Mouse (Mus musculus): ENCODE results near the gene Mad2l1bp.
A peak's percentile ranks its signal among the peaks of the same experiment; 100 is the strongest.

GRCm38 (mm10) chr17:46160686-46161085 is 7.3 kb upstream of the Mad2l1bp start, which contains the start of gene Gtpbp2:
- TF ChIP-seq CTCF (conservative IDR thresholded peaks at IDR 0.05 in 1 of 2, IDR thresholded peaks at IDR 0.05 in 1 of 2; ENCODE audit: low read depth in 2 of 2, low read length in 2 of 2) (no peak), HCFC1 (IDR thresholded peaks at IDR 0.05; ENCODE audit: low read depth, low read length) (peak; percentile 94), E2F4 (IDR thresholded peaks at IDR 0.05; ENCODE audit: insufficient replicate concordance, low read depth, low read length) (peak; percentile 55; the same call in 1 of the 2 replicates), TCF12 (IDR thresholded peaks at IDR 0.05; ENCODE audit: low read depth, low read length) (no peak), SMC3 (IDR thresholded peaks at IDR 0.05; ENCODE audit: low read depth, low read length) (no peak), POLR2A (IDR thresholded peaks at IDR 0.05; ENCODE audit: low read depth, low read length) (peak; percentile 41), SIN3A (IDR thresholded peaks at IDR 0.05; ENCODE audit: low read length) (peak; percentile 80; the same call in 1 of the 2 replicates), ZKSCAN1 (IDR thresholded peaks at IDR 0.05; ENCODE audit: borderline replicate concordance, low read depth, low read length) (no peak), MEF2A (IDR thresholded peaks at IDR 0.05; ENCODE audit: borderline replicate concordance, low read depth, low read length) (no peak), ZNF384 (IDR thresholded peaks at IDR 0.05; ENCODE audit: low read depth, low read length) (no peak), ETS1 (conservative IDR thresholded peaks at IDR 0.05; ENCODE audit: low read depth, low read length) (no peak), ZC3H11A (IDR thresholded peaks at IDR 0.05; ENCODE audit: low read depth, low read length) (no peak), JUND (conservative IDR thresholded peaks at IDR 0.05; ENCODE audit: low read depth, low read length) (no peak)

All from CH12.LX (cell line).